Mouse (Mus musculus): ENCODE results near the gene Hmgb1. TPM values are rescaled to one million over a fixed set of nuclear protein-coding genes. Genes with fewer than 3 reads are reported as not detected.

Gene Hmgb1
- polyA plus RNA-seq (2016; fragmentation: Nextera tagmentation; extraction: Ambion mirVana), result 1,535 and 1,770 TPM in 2 replicates

- Histone ChIP-seq H3K36me3 (peaks cover 5% of the 10 kb centered on the region), H3K4me2 (replicated peaks) (peak within 1 kb of the TSS; percentile 79), H3K9ac (peak within 1 kb of the TSS; percentile 75), H3K9me3 (no peaks in the 10 kb centered on the region), H3K4me1 (peaks cover 21% of the 10 kb centered on the region), H3K27ac (peak within 1 kb of the TSS; percentile 97), H3K4me3 (peak within 1 kb of the TSS; percentile 62), H3K27me3 (no peaks in the 10 kb centered on the region)
- under 1% methylated on average over 53 of the region's 59 CpGs for WGBS
- peak; percentile 98 for ATAC-seq (ENCODE audit: insufficient number of reproducible peaks, insufficient read depth, low FRiP score, low TSS enrichment)
Measured at GRCm38 (mm10) chr5:149184104-149184843, at the start of gene Hmgb1, which contains the start of gene Uspl1. Gene Hmgb1 (minus strand): TSS chr5:149184489. Gene Uspl1 (plus strand): TSS chr5:149184350.

DNA sequence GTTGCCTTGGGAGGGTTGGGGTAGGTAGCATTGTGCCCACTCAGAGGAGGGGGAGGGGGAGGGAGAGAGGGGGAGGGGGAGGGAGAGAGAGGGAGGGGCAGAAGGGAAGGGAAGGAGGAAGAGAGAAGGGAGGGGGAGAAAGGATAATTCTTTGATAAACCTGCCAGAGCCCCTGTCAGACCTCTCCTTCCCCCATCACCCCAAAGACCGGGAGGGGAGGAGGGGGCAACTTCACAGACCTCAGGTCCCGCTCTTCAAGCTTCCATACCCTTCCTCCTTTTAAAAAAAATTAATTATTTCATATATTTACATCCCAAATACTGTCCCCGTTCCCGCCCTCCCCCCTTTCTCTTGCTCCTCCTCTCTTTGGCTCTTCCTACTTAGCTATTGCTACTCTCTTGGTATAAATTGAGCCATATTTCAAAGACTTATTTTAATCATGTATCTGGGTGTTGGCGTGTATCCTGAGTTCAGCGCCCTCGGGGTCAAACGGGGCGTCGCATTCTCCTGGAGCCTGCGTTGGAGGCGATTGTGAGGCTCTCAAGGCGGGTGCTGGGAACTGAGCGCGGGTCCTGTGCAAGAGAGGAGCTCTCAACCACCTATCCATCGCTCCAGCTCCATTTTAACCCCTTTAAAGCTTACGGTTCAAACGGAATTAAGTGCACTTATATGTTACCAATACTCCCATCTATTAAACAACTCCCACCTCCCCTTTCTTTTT is 45.5 kb upstream of the Hmgb1 start:
- H3K36me3 ChIP-seq, result no peaks in the 10 kb centered on the region
- peak overlapping the region; percentile 88 for H3K27ac ChIP-seq
- no peaks in the 10 kb centered on the region for H3K27me3 ChIP-seq
- peak overlapping the region; percentile 52 for H3K9ac ChIP-seq
- H3K4me3 ChIP-seq, result peak overlapping the region; percentile 48
- ATAC-seq (ENCODE audit: insufficient number of reproducible peaks, insufficient read depth, low FRiP score, low TSS enrichment), result no peak
- H3K4me2 ChIP-seq (replicated peaks), result peak overlapping the region; percentile 47
- H3K9me3 ChIP-seq, result no peaks in the 10 kb centered on the region
- 71% methylated on average over 18 of the region's 18 CpGs for WGBS
- peaks cover 10% of the 10 kb centered on the region; the same call in 1 of the 2 replicates for H3K4me1 ChIP-seq

GRCm38 (mm10) chr5:149228700-149229618 is 44.7 kb upstream of the Hmgb1 start:
- Histone ChIP-seq H3K27ac (peak overlapping the region; percentile 88), H3K4me3 (peak overlapping the region; percentile 48), H3K9ac (peak overlapping the region; percentile 52), H3K4me2 (replicated peaks) (peak overlapping the region; percentile 47), H3K36me3 (no peaks in the 10 kb centered on the region), H3K27me3 (no peaks in the 10 kb centered on the region), H3K9me3 (no peaks in the 10 kb centered on the region), H3K4me1 (peaks cover 18% of the 10 kb centered on the region)
- ATAC-seq (ENCODE audit: insufficient number of reproducible peaks, insufficient read depth, low FRiP score, low TSS enrichment), result peak; percentile 98
- WGBS, result 2% methylated on average over 55 of the region's 55 CpGs

GRCm38 (mm10) chr5:149224666-149225065 is 40.4 kb upstream of the Hmgb1 start:
- WGBS, result 8% methylated on average over 7 of the region's 7 CpGs
- Histone ChIP-seq H3K27ac (peak overlapping the region; percentile 17), H3K36me3 (no peaks in the 10 kb centered on the region)

DNA sequence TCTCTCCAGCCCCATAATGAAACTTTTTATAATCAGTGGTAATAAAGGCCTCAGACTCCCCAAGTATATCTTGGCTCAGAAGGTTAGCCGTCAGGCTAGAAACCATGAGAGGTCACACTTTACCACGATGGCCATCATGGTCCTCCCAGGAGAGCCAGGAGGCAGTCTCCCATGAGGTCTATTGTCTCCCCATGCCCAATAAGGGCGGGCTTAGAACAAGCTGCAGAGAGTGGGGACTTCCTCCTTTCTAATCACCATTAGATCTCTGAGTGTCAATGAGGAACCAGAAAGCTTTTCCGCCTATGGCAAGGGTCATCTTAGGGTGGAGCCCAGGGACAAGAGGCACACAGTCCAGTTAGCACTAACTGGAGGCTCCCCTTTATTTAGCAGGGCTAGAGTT is 37.1 kb upstream of the Hmgb1 start:
- no peak for ATAC-seq (ENCODE audit: insufficient number of reproducible peaks, insufficient read depth, low FRiP score, low TSS enrichment)
- peaks cover 13% of the 10 kb centered on the region for H3K36me3 ChIP-seq
- H3K9me3 ChIP-seq, result no peaks in the 10 kb centered on the region
- no peak overlapping the region for H3K4me2 ChIP-seq (replicated peaks)
- 86% methylated on average over 4 of the region's 4 CpGs for WGBS
- H3K9ac ChIP-seq, result no peak overlapping the region
- H3K4me3 ChIP-seq, result no peak overlapping the region
- H3K4me1 ChIP-seq, result peaks cover 15% of the 10 kb centered on the region
- H3K27me3 ChIP-seq, result no peaks in the 10 kb centered on the region
- H3K27ac ChIP-seq, result no peak overlapping the region

More at GRCm38 (mm10) chr5:149224666-149225065, 40.4 kb upstream of the Hmgb1 start:
- no peak overlapping the region for H3K4me3 ChIP-seq
- no peak for ATAC-seq (ENCODE audit: insufficient number of reproducible peaks, insufficient read depth, low FRiP score, low TSS enrichment)
- H3K9me3 ChIP-seq, result no peaks in the 10 kb centered on the region
- no peak overlapping the region for H3K9ac ChIP-seq
- no peak overlapping the region; the same call in 1 of the 2 replicates for H3K4me2 ChIP-seq (replicated peaks)
- no peaks in the 10 kb centered on the region for H3K27me3 ChIP-seq
- H3K4me1 ChIP-seq, result peaks cover 15% of the 10 kb centered on the region

GRCm38 (mm10) chr5:149219493-149219892 is 35.2 kb upstream of the Hmgb1 start:
- peaks cover 6% of the 10 kb centered on the region for H3K4me1 ChIP-seq
- 80% methylated on average over 3 of the region's 3 CpGs for WGBS
- H3K9me3 ChIP-seq, result no peaks in the 10 kb centered on the region
- peaks cover 32% of the 10 kb centered on the region for H3K36me3 ChIP-seq
- H3K9ac ChIP-seq, result no peak overlapping the region
- H3K4me2 ChIP-seq (replicated peaks), result no peak overlapping the region
- no peak for ATAC-seq (ENCODE audit: insufficient number of reproducible peaks, insufficient read depth, low FRiP score, low TSS enrichment)
- H3K4me3 ChIP-seq, result no peak overlapping the region
- no peaks in the 10 kb centered on the region for H3K27me3 ChIP-seq
- no peak overlapping the region for H3K27ac ChIP-seq

- no peak overlapping the region for H3K9ac ChIP-seq
- no peaks in the 10 kb centered on the region for H3K4me1 ChIP-seq
- H3K27ac ChIP-seq, result no peak overlapping the region
- peaks cover 49% of the 10 kb centered on the region for H3K36me3 ChIP-seq
- ATAC-seq (ENCODE audit: insufficient number of reproducible peaks, insufficient read depth, low FRiP score, low TSS enrichment), result no peak
- 73% methylated on average over 6 of the region's 6 CpGs for WGBS
- H3K27me3 ChIP-seq, result no peaks in the 10 kb centered on the region
- H3K4me3 ChIP-seq, result no peak overlapping the region
- no peak overlapping the region for H3K4me2 ChIP-seq (replicated peaks)
- H3K9me3 ChIP-seq, result no peaks in the 10 kb centered on the region
Measured at GRCm38 (mm10) chr5:149217524-149218357, 33.5 kb upstream of the Hmgb1 start.

DNA sequence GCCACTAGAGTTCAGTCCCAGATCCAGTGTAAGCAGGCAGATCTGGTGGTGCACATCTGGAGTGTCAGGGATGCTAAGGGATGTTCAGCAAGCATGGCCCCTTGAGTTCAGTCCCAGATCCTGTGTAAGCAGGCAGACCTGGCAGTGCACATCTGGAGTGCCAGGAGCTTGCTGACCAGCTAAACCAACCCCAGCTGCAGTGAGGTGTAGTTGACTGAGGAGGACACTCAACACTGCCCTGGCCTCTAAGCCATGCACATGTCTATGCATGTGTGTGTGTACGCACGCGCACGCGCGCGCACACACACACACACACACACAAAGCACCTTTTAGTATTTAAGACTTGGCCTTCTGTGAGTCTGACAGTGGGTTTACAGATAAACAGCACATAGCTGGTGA is 31.3 kb upstream of the Hmgb1 start:
- no peaks in the 10 kb centered on the region for H3K27me3 ChIP-seq
- no peak overlapping the region for H3K4me2 ChIP-seq (replicated peaks)
- no peak overlapping the region for H3K27ac ChIP-seq
- no peak for ATAC-seq (ENCODE audit: insufficient number of reproducible peaks, insufficient read depth, low FRiP score, low TSS enrichment)
- H3K4me3 ChIP-seq, result no peak overlapping the region
- no peaks in the 10 kb centered on the region for H3K9me3 ChIP-seq
- WGBS, result 98% methylated on average over 7 of the region's 7 CpGs
- no peak overlapping the region for H3K9ac ChIP-seq
- no peaks in the 10 kb centered on the region for H3K4me1 ChIP-seq
- peaks cover 70% of the 10 kb centered on the region for H3K36me3 ChIP-seq

DNA sequence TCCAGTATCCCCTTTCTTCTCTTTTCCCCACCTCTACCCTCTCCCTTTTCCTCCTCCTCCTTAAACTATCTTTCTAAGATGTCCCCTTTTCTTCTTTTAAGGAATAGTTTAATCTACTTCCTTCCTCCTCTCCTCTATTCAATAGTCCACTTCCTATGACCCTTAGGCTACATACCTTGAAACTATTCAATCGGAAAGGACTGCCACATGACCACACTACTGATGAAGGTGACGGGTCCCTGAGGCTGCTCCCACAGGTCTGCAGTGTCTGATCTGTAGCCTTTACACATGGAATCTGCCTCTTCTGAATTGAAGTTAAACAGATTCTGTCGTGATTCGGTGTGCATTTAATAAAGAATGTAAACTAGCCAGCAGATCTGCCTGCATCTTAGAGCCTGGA is 28.5 kb upstream of the Hmgb1 start:
- Histone ChIP-seq H3K9me3 (no peaks in the 10 kb centered on the region), H3K4me1 (0 out of 2 replicates have a peak, but pooled peaks cover 1% of the 10 kb centered on the region), H3K36me3 (peaks cover 84% of the 10 kb centered on the region), H3K4me3 (no peak overlapping the region), H3K4me2 (replicated peaks) (no peak overlapping the region), H3K27me3 (no peaks in the 10 kb centered on the region), H3K9ac (no peak overlapping the region), H3K27ac (no peak overlapping the region)
- WGBS, result 70% methylated on average over 4 of the region's 4 CpGs
- ATAC-seq (ENCODE audit: insufficient number of reproducible peaks, insufficient read depth, low FRiP score, low TSS enrichment), result no peak

- Histone ChIP-seq H3K9ac (no peak overlapping the region), H3K27me3 (no peaks in the 10 kb centered on the region), H3K9me3 (no peaks in the 10 kb centered on the region), H3K4me3 (no peak overlapping the region), H3K4me1 (0 out of 2 replicates have a peak, but pooled peaks cover 4% of the 10 kb centered on the region), H3K4me2 (replicated peaks) (no peak overlapping the region), H3K36me3 (peaks cover 68% of the 10 kb centered on the region), H3K27ac (no peak overlapping the region)
- no peak for ATAC-seq (ENCODE audit: insufficient number of reproducible peaks, insufficient read depth, low FRiP score, low TSS enrichment)
- 90% methylated on average over 4 of the region's 4 CpGs for WGBS
Measured at GRCm38 (mm10) chr5:149211041-149211440, 26.8 kb upstream of the Hmgb1 start.

Data from embryonic facial prominence, embryonic 12.5 days (tissue).